Mouse (Mus musculus) gastrocnemius, postnatal 4 days (tissue): ENCODE results near the gene Comt. TPM values are rescaled to one million over a fixed set of nuclear protein-coding genes. Genes with fewer than 3 reads are reported as not detected.

ENCODE experiments used
- DNase-seq, 2 experiments: peaks; one replicate each; pipeline ENCODE4 v3.0.0; 2021 to 2022; ENCODE audit warnings: low spot score in 2 of 2, mixed read lengths in 2 of 2
- total RNA-seq, 2 experiments: library from RNA; stranded (reverse); gene quantifications; 2 replicates each; pipeline ENCODE4 v1.2.3; 2021

The Comt gene
- total RNA-seq, 2 experiments from 2014 or later, result 52.9 to 62.8 TPM

- peak in 1 of 2 experiments; percentile 31 for DNase-seq
Observed at GRCm38 (mm10) chr16:18411802-18412476, 14.7 kb downstream of the Comt start.

- peak in 1 of 2 experiments; percentile 8 for DNase-seq
Observed at GRCm38 (mm10) chr16:18411026-18411649, 15.5 kb downstream of the Comt start.

- DNase-seq, result peak in 1 of 2 experiments; percentile 13
Observed at GRCm38 (mm10) chr16:18410418-18410817, 16.2 kb downstream of the Comt start.

- DNase-seq, result no peak
Observed at GRCm38 (mm10) chr16:18409776-18410175, 16.9 kb downstream of the Comt start.

- no peak for DNase-seq
Observed at GRCm38 (mm10) chr16:18407912-18408311, 18.7 kb downstream of the Comt start.

GRCm38 (mm10) chr16:18406293-18406692 is 20.4 kb downstream of the Comt start:
- peak in 1 of 2 experiments; percentile 66 for DNase-seq

GRCm38 (mm10) chr16:18405876-18406275 is 20.8 kb downstream of the Comt start:
- no peak for DNase-seq

DNA sequence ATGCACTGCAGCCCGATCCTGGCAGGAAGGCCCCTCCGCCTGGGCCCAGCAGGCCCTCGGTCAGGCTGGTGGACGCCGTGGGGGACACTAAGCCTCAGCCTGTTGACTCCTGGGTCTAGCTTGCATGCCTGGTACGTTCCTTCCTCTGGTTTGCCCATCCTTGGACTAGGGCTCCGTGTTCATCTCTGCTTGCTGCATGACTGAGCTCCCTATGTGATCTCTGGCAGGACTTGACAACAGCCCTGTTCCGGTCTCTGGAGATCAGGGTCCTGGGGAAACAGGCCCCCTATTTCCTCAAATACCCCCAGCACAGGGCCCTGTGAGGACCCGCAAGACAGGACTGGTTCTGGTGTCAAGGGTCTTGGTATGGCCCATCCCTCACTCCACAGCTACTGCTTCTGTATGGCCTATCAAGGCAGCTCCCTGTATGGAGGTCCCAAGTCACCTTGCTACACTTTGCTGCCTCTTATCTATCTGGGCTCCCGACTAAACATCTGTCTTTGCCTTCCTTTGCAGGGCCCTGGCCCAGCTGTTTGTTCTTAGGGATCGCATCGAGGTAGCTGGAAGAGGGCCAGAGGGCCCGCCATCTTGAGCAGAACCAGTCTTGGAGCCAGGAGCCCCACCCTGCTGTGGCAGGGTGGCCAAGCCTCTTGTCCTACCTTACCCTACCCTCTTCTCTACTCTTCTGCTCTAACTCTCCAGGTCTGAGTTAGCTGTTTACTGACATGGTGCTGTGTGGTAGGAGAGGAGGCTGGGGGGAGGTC is 21.4 kb downstream of the Comt start:
- no peak for DNase-seq

- no peak for DNase-seq
Observed at GRCm38 (mm10) chr16:18403285-18403684, 23.4 kb downstream of the Comt start.

DNA sequence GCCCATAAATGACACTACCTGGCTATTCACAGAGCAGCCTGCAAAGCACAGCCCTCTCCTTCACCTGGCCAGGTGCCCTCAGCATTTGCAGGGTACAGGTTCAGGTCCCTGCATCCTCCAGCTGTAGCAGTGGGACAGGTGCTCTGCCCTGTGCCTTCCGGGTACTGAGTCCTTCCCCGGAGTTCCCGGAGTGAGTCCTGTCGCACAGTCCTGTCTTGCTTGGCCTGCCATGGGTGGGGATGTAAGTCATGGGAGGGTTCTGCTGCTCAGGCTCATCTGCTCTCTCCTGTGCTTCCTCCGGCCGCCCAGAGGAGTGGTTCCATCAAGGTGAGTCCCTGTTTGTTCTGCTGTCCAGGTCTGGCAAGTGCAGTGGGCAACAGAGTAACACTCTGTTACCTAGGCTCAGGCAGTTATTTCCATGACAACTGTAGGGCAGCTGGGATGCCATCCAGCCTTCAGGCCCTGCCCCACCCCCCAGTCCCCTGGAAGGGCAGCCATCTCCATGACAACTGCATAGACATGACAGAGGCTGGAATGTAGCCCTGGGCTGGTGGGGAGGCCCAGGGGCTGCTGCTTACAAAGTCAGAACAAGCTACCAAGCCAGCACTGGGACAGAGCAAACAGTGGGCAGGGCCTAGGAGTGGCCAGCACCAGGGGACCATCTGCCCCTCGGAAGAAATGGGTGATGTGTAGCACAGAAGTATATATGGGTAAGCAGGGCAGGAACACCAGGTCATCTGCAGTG is 26.0 kb downstream of the Comt start:
- no peak for DNase-seq

DNA sequence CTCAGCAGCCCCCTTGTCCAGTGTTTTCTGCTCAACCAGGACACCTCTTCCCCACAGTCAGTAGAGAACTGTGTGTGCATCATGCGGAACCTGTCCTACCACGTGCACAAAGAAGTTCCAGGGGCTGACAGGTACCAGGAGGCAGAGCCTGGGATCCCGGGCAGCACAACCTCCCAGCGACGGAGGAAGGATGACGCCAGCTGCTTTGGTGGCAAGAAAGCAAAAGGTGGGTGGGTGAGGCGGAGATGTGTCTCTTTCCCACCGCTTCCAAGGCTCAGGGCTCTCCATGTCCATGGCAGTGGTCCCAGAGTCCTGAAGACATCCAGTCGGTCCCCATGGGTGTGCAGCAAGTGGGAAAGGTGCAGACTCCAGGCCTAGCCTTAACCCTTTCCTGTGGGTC is 26.6 kb downstream of the Comt start:
- DNase-seq, result no peak

DNA sequence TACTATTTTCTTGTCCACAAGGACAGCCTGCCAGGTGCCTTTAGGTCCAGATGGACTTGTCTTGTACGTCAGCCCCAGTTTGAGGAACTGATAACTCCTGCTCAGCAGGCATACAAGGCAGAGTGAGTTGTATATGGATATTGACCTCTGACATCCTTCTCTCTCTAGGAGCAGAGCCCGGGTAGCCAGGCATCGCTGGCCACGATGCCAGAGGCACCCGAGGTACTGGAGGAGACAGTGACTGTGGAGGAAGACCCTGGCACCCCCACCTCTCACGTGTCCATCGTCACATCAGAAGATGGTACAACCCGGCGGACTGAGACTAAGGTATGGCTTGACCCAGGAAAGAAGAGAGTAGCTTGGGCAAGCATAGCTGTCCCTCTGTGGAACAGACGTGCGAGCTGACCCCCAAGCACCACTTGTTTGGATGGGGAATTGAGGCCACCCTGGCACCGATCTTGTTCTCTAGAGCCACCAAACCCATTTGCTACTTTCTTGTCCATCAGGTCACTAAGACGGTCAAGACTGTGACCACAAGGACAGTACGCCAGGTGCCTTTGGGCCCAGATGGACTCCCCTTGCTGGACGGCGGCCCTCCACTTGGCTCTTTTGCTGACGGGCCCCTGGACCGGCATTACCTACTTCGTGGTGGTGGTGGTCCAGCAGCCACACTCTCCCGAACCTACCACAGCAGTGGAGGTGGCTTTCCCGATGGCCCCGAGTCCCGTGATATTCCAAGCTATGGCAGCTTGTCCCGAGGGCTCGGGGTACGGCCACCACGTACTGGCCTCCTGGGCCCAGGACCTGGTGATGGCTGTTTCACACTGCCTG is 29.6 kb downstream of the Comt start:
- no peak for DNase-seq

- peak in 1 of 2 experiments; percentile 52 for DNase-seq
Observed at GRCm38 (mm10) chr16:18396201-18396600, 30.5 kb downstream of the Comt start.

GRCm38 (mm10) chr16:18395620-18396036 is 31.0 kb downstream of the Comt start:
- DNase-seq, result no peak

- no peak for DNase-seq
Observed at GRCm38 (mm10) chr16:18394777-18395619, 31.7 kb downstream of the Comt start.

DNA sequence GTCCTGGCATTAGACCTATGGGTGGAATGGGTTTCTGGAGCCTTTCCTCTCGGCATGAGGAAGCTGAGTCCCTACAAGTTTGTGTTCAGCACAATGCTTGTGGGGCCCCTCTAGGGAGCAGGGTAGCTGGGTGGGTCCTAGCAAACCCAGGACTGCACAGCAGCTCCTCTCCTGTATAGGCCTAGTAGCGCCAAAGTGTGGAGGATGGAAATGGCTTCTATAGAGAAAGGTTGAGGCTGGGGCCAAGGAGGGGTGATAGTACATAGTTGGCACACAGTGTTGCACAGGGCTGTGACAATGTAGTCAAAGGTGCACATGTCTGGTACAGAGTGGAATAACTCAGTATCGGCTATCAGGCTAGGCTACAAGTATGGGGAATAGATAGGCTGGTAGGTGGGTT is 32.6 kb downstream of the Comt start:
- DNase-seq, result no peak

DNA sequence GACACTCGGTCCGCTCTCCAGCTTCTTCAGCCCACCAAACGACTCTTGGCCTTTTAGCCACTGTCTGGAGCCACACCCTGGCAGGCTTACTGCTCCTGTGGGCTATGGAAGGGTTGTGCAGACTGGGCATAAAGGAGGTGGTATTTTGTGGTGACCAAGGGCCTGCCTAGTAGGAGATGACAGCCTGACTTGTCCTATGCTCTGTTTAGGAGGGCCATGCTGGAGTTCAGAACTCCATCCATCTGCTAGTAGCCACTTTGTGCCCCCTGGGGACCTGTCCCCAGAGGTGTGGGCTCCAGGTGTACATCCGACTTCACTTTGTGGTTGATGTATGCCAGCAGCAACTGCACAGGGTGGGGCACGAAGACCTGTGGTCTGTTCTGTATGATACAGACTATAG is 33.1 kb downstream of the Comt start:
- DNase-seq, result no peak

DNA sequence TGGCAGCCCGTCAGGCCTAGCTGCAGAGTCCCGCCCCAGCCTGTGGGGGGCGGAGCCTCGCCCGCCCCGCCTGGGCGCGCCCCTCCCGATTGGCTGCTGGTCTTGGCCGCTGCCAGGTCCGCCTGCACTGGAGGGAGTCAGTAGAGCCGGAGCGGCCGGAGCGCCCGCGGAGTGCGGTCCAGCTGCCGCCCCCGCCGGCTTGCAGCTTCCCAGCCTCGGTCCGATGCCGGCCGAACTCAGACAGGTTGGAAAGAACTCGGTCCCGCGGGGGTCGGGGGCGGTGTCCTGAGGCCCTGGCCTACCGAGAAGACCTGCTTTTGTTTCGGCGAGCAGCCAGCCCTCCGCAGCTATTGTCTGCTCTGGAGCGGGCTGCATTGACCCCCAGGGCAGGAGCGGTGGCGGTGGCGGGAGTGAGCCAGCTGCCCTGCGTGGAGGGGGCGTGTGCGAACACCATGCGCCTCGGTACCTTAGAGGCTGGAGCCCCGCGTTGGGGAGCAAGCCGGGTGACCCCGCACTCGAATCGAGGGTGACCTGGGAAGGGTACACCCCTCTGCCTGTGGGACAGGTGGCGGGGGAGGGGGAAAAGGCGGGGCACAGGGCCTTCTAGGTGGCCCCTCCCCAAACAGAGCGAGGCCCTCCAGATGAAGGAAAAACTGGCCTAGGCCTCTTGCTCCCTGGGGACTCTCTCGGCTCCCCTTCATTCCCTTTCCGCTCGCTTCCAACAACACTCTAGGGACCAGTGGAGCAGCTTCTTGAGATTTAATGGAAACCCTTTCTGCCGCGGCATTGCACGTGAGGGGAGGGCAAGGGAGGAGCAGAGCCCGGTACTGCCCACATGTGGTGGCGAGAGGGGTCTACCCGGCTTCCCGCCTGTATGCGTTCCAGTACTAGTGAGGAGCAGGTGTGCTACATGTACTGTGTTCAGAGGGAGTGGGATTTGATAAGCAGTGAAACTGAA is 33.9 kb downstream of the Comt start:
- peak; percentile 79 to 85 for DNase-seq
